Mouse (Mus musculus) embryonic facial prominence, embryonic 11.5 days (tissue): ENCODE measurements around the gene Efnb2. TPM values are rescaled to one million over a fixed set of nuclear protein-coding genes. Genes with fewer than 3 reads are reported as not detected.

Source experiments
- ATAC-seq: fragments of 200-750 bp; cut with Nextera tagmentation; replicated peaks from 2 replicates; pipeline ENCODE4 v1.8.0; 2017; ENCODE audit warnings: low read depth; ENCODE audit not compliant: insufficient number of reproducible peaks, low FRiP score, low TSS enrichment
- DNase-seq: peaks from one replicate; pipeline ENCODE4 v3.0.0-alpha.2; 2015; ENCODE audit warnings: low spot score
- H3K27ac ChIP-seq: fragments of 300-500 bp; sonication (generic); replicated peaks from 2 replicates; pipeline ENCODE4 v1.5.1; 2014; ENCODE audit warnings: mild to moderate bottlenecking, low read depth, low read length, control low read depth
- H3K27me3 ChIP-seq: fragments of 300-500 bp; sonication (generic); 2 replicates; pipeline ENCODE4 v1.6.1; 2014; ENCODE audit warnings: mild to moderate bottlenecking, low read length, moderate library complexity, mixed read lengths; ENCODE audit not compliant: control insufficient read depth, insufficient read depth
- H3K36me3 ChIP-seq: fragments of 300-500 bp; sonication (generic); replicated peaks from 2 replicates; pipeline ENCODE4 v1.6.1; 2014; ENCODE audit warnings: low read depth, mild to moderate bottlenecking, low read length, moderate library complexity, mixed read lengths; ENCODE audit not compliant: control insufficient read depth, insufficient read depth
- H3K4me1 ChIP-seq: fragments of 300-500 bp; sonication (generic); 2 replicates; pipeline ENCODE4 v1.6.1; 2014; ENCODE audit warnings: low read length, mixed read lengths; ENCODE audit not compliant: control insufficient read depth, insufficient read depth
- H3K4me2 ChIP-seq: fragments of 300-500 bp; sonication (generic); 2 replicates; pipeline ENCODE4 v1.6.1; 2014; ENCODE audit warnings: low read depth, mild to moderate bottlenecking, control low read depth, low read length, moderate library complexity
- H3K4me3 ChIP-seq: fragments of 300-500 bp; sonication (generic); 2 replicates; pipeline ENCODE4 v1.5.1; 2014; ENCODE audit warnings: low read depth, low read length, control low read depth
- H3K9ac ChIP-seq: fragments of 300-500 bp; sonication (generic); replicated peaks from 2 replicates; pipeline ENCODE4 v1.6.1; 2014; ENCODE audit warnings: mild to moderate bottlenecking, control low read depth, low read length
- H3K9me3 ChIP-seq: fragments of 300-500 bp; sonication (generic); replicated peaks from 2 replicates; pipeline ENCODE4 v1.6.1; 2016; ENCODE audit warnings: mild to moderate bottlenecking, low read length, inconsistent platforms, mixed read lengths; ENCODE audit not compliant: control insufficient read depth
- WGBS: fragments of 180-500 bp; shearing (Covaris S2); extraction: QIAGEN DNeasy Blood & Tissue Kit; methylation state at CpG from one replicate; pipeline ENCODE4 v1.1.7; 2014; 5-methylcytosine and 5-hydroxymethylcytosine counted together
- microRNA-seq: library from miRNA; unstranded; fragments of <30 nt; microRNA quantifications from one replicate; pipeline ENCODE4, GENCODE M21; 2016; ENCODE audit warnings: borderline number of aligned reads
- polyA plus RNA-seq: library from polyadenylated mRNA; unstranded; fragments of >200 nt; fragmentation: Nextera tagmentation; extraction: Ambion mirVana; gene quantifications from 2 replicates; pipeline ENCODE4 v1.2.1, GENCODE M21; 2014

The Efnb2 gene
- polyA plus RNA-seq, 1 experiment from 2014 or later, result 38.9 TPM

- ATAC-seq (no peak), DNase-seq (no peak)
- 83% methylated on average over 10 of the region's 10 CpGs for WGBS
- Histone ChIP-seq H3K27me3 (no peaks in the 10 kb centered on the region), H3K9ac (no peak overlapping the region), H3K4me1 (no peaks in the 10 kb centered on the region), H3K36me3 (no peaks in the 10 kb centered on the region), H3K9me3 (no peaks in the 10 kb centered on the region), H3K4me3 (no peak overlapping the region), H3K4me2 (no peak overlapping the region), H3K27ac (no peak overlapping the region)
These were observed 91.8 kb downstream of the Efnb2 start for GRCm38 (mm10) chr8:8569280-8569679.

GRCm38 (mm10) chr8:8568215-8568773 is 92.7 kb downstream of the Efnb2 start:
- Histone ChIP-seq H3K9me3 (no peaks in the 10 kb centered on the region), H3K36me3 (no peaks in the 10 kb centered on the region), H3K4me3 (no peak overlapping the region), H3K27ac (no peak overlapping the region), H3K27me3 (no peaks in the 10 kb centered on the region), H3K4me1 (no peaks in the 10 kb centered on the region), H3K4me2 (no peak overlapping the region), H3K9ac (no peak overlapping the region)
- 87% methylated on average over 9 of the region's 9 CpGs for WGBS
- DNase-seq (no peak), ATAC-seq (no peak)

Small RNAs within 50 kb of the gene (microRNA-seq; reads per million reads assigned to microRNA genes)
- 20.7 reads per million, percentile 21 among the genes with 10 or more reads in this experiment for gene Mir7654

Other genes with a start within 250 kb of the Efnb2 start
- 148 and 156 TPM in 2 replicates for gene Arglu1, start 29.3 kb upstream of the Efnb2 start, polyA plus RNA-seq